Mouse (Mus musculus): ENCODE data around the gene Pgc.

GRCm38 (mm10) chr17:47769389-47770299, 43.0 kb downstream of the Pgc start:
- TF ChIP-seq CTCF (IDR thresholded peaks at IDR 0.05; ENCODE audit: insufficient read depth, low read length) (no peak), POLR2A (IDR thresholded peaks at IDR 0.05; ENCODE audit: borderline replicate concordance, extremely low read depth, low read depth, low read length) (peak; percentile 10; the same call in 1 of the 2 replicates)

Data from lung, adult 2 months (tissue).